ENCODE assay signal across 25 mouse cellular contexts in the genomic region with DNA sequence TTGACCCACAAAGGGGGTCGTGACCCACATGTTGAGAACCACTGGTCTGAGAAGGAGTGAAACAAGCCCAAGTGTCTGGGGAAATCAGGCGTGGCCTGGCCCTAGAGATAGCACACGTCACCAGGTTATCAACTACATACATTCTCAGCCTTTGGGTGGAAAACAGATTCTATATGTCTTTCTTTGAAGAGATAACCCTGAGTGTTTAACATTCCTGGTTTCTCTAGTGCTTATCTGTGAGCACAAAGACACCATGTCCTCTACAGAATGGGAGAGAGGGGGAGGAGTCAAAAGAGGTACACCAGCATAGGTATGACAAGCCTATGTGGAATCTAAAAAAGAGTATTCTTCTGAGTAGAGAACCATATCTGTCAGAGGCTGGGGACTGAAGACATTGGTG. TPM values are rescaled to one million over a fixed set of nuclear protein-coding genes. Genes with fewer than 3 reads are reported as not detected.
A peak's percentile ranks its signal among the peaks of the same experiment; 100 is the strongest.
DNase-seq lines count a peak whose midpoint lies in the region; ATAC-seq lines count a peak whose summit lies in the region.
"Had no signal": no experiment of that assay in that cellular context is flagged by ENCODE, and none has a peak within 500 bp of the region (broad histone marks: within the 10 kb centered on the region; RNA-seq: fewer than 3 reads in every experiment).

No protein-coding gene starts in this region.

- H3K36me3 ChIP-seq in heart, embryonic 12.5 days = no peaks in the 10 kb centered on the region
- no peaks in the 10 kb centered on the region for H3K36me3 ChIP-seq in liver, embryonic 13.5 days
- H3K36me3 ChIP-seq in stomach, embryonic 16.5 days (ENCODE audit: control insufficient read depth, insufficient read depth, low read length) = no peaks in the 10 kb centered on the region
- H3K36me3 ChIP-seq in kidney, embryonic 16.5 days (ENCODE audit: insufficient read depth, low read length) = no peaks in the 10 kb centered on the region
- H3K36me3 ChIP-seq in forebrain, embryonic 10.5 days (replicated peaks) = no peaks in the 10 kb centered on the region
- H3K36me3 ChIP-seq: forebrain, embryonic 15.5 days; hindbrain, embryonic 15.5 days; limb, embryonic 15.5 days; midbrain, embryonic 10.5 days; neural tube, embryonic 13.5 days had no signal

- no peak overlapping the region for H3K4me3 ChIP-seq in heart, embryonic 12.5 days
- no peak overlapping the region for H3K4me3 ChIP-seq in liver, embryonic 13.5 days (replicated peaks)
- no peak overlapping the region for H3K4me3 ChIP-seq in stomach, embryonic 16.5 days (replicated peaks; ENCODE audit: low read length)
- H3K4me3 ChIP-seq in kidney, embryonic 16.5 days (ENCODE audit: low read length) = no peak overlapping the region
- no peak overlapping the region for H3K4me3 ChIP-seq in forebrain, embryonic 10.5 days
- H3K4me3 ChIP-seq: forebrain, embryonic 15.5 days; hindbrain, embryonic 15.5 days; limb, embryonic 15.5 days; midbrain, embryonic 10.5 days; neural tube, embryonic 13.5 days had no signal

- H3K4me1 ChIP-seq in heart, embryonic 12.5 days (replicated peaks) = peaks cover 17% of the 10 kb centered on the region
- H3K4me1 ChIP-seq in liver, embryonic 13.5 days (replicated peaks) = peaks cover 61% of the 10 kb centered on the region
- no peaks in the 10 kb centered on the region for H3K4me1 ChIP-seq in stomach, embryonic 16.5 days (ENCODE audit: control insufficient read depth, insufficient read depth, low read length)
- no peaks in the 10 kb centered on the region for H3K4me1 ChIP-seq in kidney, embryonic 16.5 days (ENCODE audit: insufficient read depth, low read length)
- H3K4me1 ChIP-seq in forebrain, embryonic 10.5 days = peaks cover 5% of the 10 kb centered on the region; the same call in 1 of the 2 replicates
- H3K4me1 ChIP-seq: forebrain, embryonic 15.5 days; hindbrain, embryonic 15.5 days; limb, embryonic 15.5 days; neural tube, embryonic 13.5 days had no signal

- no peak overlapping the region for H3K4me2 ChIP-seq in heart, embryonic 12.5 days
- peak overlapping the region; percentile 34 for H3K4me2 ChIP-seq in liver, embryonic 13.5 days
- H3K4me2 ChIP-seq in stomach, embryonic 16.5 days (ENCODE audit: low read depth, low read length) = no peak overlapping the region
- no peak overlapping the region for H3K4me2 ChIP-seq in kidney, embryonic 16.5 days (replicated peaks; ENCODE audit: low read depth, low read length)
- H3K4me2 ChIP-seq: forebrain, embryonic 15.5 days; hindbrain, embryonic 15.5 days; limb, embryonic 15.5 days; neural tube, embryonic 13.5 days had no signal

- intact Hi-C loops in heart, postnatal 25 days (cut with DNase I) = no loop called here

- no peak overlapping the region for H3K9ac ChIP-seq in heart, embryonic 12.5 days
- H3K9ac ChIP-seq in liver, embryonic 13.5 days = no peak overlapping the region
- H3K9ac ChIP-seq in stomach, embryonic 16.5 days (ENCODE audit: low read length) = no peak overlapping the region
- H3K9ac ChIP-seq in kidney, embryonic 16.5 days (replicated peaks; ENCODE audit: low read length) = no peak overlapping the region
- H3K9ac ChIP-seq: forebrain, embryonic 15.5 days; hindbrain, embryonic 15.5 days; limb, embryonic 15.5 days; neural tube, embryonic 13.5 days had no signal

- no peaks in the 10 kb centered on the region for H3K9me3 ChIP-seq in heart, embryonic 12.5 days (replicated peaks)
- no peaks in the 10 kb centered on the region for H3K9me3 ChIP-seq in liver, embryonic 13.5 days (replicated peaks)
- no peaks in the 10 kb centered on the region for H3K9me3 ChIP-seq in stomach, embryonic 16.5 days (replicated peaks; ENCODE audit: control insufficient read depth, low read length)
- no peaks in the 10 kb centered on the region for H3K9me3 ChIP-seq in kidney, embryonic 16.5 days (ENCODE audit: low read length)
- H3K9me3 ChIP-seq in forebrain, embryonic 10.5 days = no peaks in the 10 kb centered on the region
- H3K9me3 ChIP-seq: forebrain, embryonic 15.5 days; hindbrain, embryonic 15.5 days; limb, embryonic 15.5 days; midbrain, embryonic 10.5 days; neural tube, embryonic 13.5 days had no signal

- H3K27me3 ChIP-seq in heart, embryonic 12.5 days (replicated peaks) = no peaks in the 10 kb centered on the region
- H3K27me3 ChIP-seq in liver, embryonic 13.5 days = peaks cover 10% of the 10 kb centered on the region; the same call in 1 of the 2 replicates
- H3K27me3 ChIP-seq in stomach, embryonic 16.5 days (ENCODE audit: control insufficient read depth, insufficient read depth, low read length) = no peaks in the 10 kb centered on the region
- H3K27me3 ChIP-seq in kidney, embryonic 16.5 days (ENCODE audit: insufficient read depth, low read length) = no peaks in the 10 kb centered on the region
- no peaks in the 10 kb centered on the region for H3K27me3 ChIP-seq in forebrain, embryonic 10.5 days (ENCODE audit: poor library complexity, severe bottlenecking)
- H3K27me3 ChIP-seq: forebrain, embryonic 15.5 days; hindbrain, embryonic 15.5 days; limb, embryonic 15.5 days; neural tube, embryonic 13.5 days had no signal

- no peak for DNase-seq in heart, postnatal 25 days (ENCODE audit: low spot score)
- DNase-seq in c-Kit-positive CD71-positive TER-119-positive erythroid progenitor cells, embryonic 14.5 days (ENCODE audit: low spot score) = peak; percentile 84
- DNase-seq in liver, embryonic 13.5 days = peak; percentile 77
- DNase-seq in forebrain, embryonic 10.5 days (ENCODE audit: extremely low spot score, low spot score) = no peak
- DNase-seq in MN1 (ENCODE audit: low spot score) = no peak
- DNase-seq: adrenal gland, postnatal 25 days; cerebellum, postnatal 14 days; kidney, adult 18-20 months; kidney, postnatal 25 days; layer of hippocampus, adult 9-11 months; spleen, adult 18-20 months; thymus, postnatal 25 days had no signal

- no peak overlapping the region for H3K27ac ChIP-seq in heart, embryonic 12.5 days (ENCODE audit: poor library complexity, severe bottlenecking)
- H3K27ac ChIP-seq in liver, embryonic 13.5 days = peak overlapping the region; percentile 44; the same call in 1 of the 2 replicates
- no peak overlapping the region for H3K27ac ChIP-seq in stomach, embryonic 16.5 days (ENCODE audit: low read length)
- H3K27ac ChIP-seq in kidney, embryonic 16.5 days (ENCODE audit: low read length) = no peak overlapping the region
- no peak overlapping the region for H3K27ac ChIP-seq in forebrain, embryonic 10.5 days
- H3K27ac ChIP-seq: forebrain, embryonic 15.5 days; hindbrain, embryonic 15.5 days; limb, embryonic 15.5 days; midbrain, embryonic 10.5 days; neural tube, embryonic 13.5 days had no signal

- peak; percentile 88 for ATAC-seq in heart, embryonic 12.5 days (ENCODE audit: insufficient number of reproducible peaks, low FRiP score)
- ATAC-seq in liver, embryonic 13.5 days (ENCODE audit: low read depth) = peak; percentile 97
- 0 out of 2 replicates have a peak, but pooled peaks have one; percentile 50 for ATAC-seq in stomach, embryonic 16.5 days (ENCODE audit: insufficient read depth, low FRiP score)
- ATAC-seq in kidney, embryonic 16.5 days (ENCODE audit: low FRiP score, low TSS enrichment) = no peak
- ATAC-seq: activated CD4-positive, CD25-positive, alpha-beta regulatory T cell, adult 4 months; forebrain, embryonic 15.5 days; Patski had no signal

- WGBS in heart, embryonic 12.5 days = 18% methylated on average over 3 of the region's 3 CpGs
- 7% methylated on average over 3 of the region's 3 CpGs for WGBS in liver, embryonic 13.5 days (ENCODE audit: insufficient replicate concordance)
- WGBS in stomach, embryonic 16.5 days = 52% methylated on average over 3 of the region's 3 CpGs
- WGBS in kidney, embryonic 16.5 days = 67% methylated on average over 3 of the region's 3 CpGs
- 80% methylated on average over 3 of the region's 3 CpGs for WGBS in forebrain, embryonic 10.5 days

RNA-seq across cellular contexts. Expression of gene Slc22a8, which starts 11.9 kb away (rescaled TPM):
- 0.05 TPM in 1 of 2 replicates, not detected in the other for polyA plus RNA-seq in heart, embryonic 12.5 days (2016; fragmentation: Nextera tagmentation; extraction: Ambion mirVana)
- not detected for total RNA-seq in heart, postnatal 25 days (2021)
- 1.3 and 1.6 TPM in 2 replicates for polyA plus RNA-seq in liver, embryonic 13.5 days (2015; fragmentation: Nextera tagmentation; extraction: Ambion mirVana)
- 0.09 and 0.17 TPM in 2 replicates for polyA plus RNA-seq in stomach, embryonic 16.5 days (2015; fragmentation: Nextera tagmentation; extraction: Ambion mirVana)
- 15.7 and 16.3 TPM in 2 replicates for polyA plus RNA-seq in kidney, embryonic 16.5 days (2015; fragmentation: Nextera tagmentation; extraction: Ambion mirVana)
- polyA plus RNA-seq in forebrain, embryonic 10.5 days (2016; fragmentation: Nextera tagmentation; extraction: Ambion mirVana) = 0.06 TPM in 1 of 2 replicates, not detected in the other
- total RNA-seq: CH12.LX; granulocyte monocyte progenitor cell, adult 5-6 weeks had no signal
- polyA plus RNA-seq: Patski had no signal

RNA-seq across cellular contexts. Expression of gene Slc22a6, which starts 14.9 kb away (rescaled TPM):
- polyA plus RNA-seq in heart, embryonic 12.5 days (2016; fragmentation: Nextera tagmentation; extraction: Ambion mirVana) = not detected in 2 replicates
- not detected for total RNA-seq in heart, postnatal 25 days (2021)
- polyA plus RNA-seq in liver, embryonic 13.5 days (2015; fragmentation: Nextera tagmentation; extraction: Ambion mirVana) = not detected in 2 replicates
- 0.05 TPM in 1 of 2 replicates, not detected in the other for polyA plus RNA-seq in stomach, embryonic 16.5 days (2015; fragmentation: Nextera tagmentation; extraction: Ambion mirVana)
- 48.8 and 59.4 TPM in 2 replicates for polyA plus RNA-seq in kidney, embryonic 16.5 days (2015; fragmentation: Nextera tagmentation; extraction: Ambion mirVana)
- 0.06 TPM in 1 of 2 replicates, not detected in the other for polyA plus RNA-seq in forebrain, embryonic 10.5 days (2016; fragmentation: Nextera tagmentation; extraction: Ambion mirVana)
- total RNA-seq: adrenal gland, postnatal 25 days; CH12.LX; granulocyte monocyte progenitor cell, adult 5-6 weeks had no signal
- polyA plus RNA-seq: activated CD4-positive, CD25-positive, alpha-beta regulatory T cell, adult 4 months; heart, postnatal 0 days; Patski had no signal

Comparison
In these comparisons a context has a peak if more than half of its experiments do, and no peak if none do; other contexts are left out.
1. DNase-seq: peak in c-Kit-positive CD71-positive TER-119-positive erythroid progenitor cells, embryonic 14.5 days (single experiment) and liver, embryonic 13.5 days (single experiment); none in heart, postnatal 25 days (single experiment), forebrain, embryonic 10.5 days (single experiment) and MN1 (single experiment).
2. RNA of gene Slc22a6, which starts 14.9 kb away (polyA plus RNA-seq): 48.8 to 59.4 TPM in kidney, embryonic 16.5 days; 0.06 TPM in forebrain, embryonic 10.5 days, not detected in heart, embryonic 12.5 days, not detected in liver, embryonic 13.5 days and 0.05 TPM in stomach, embryonic 16.5 days; every median in the first group is over 10 times any median in the second.